Mouse (Mus musculus) spleen, postnatal 0 days (tissue): ENCODE measurements around the gene Cd3eap. TPM values are rescaled to one million over a fixed set of nuclear protein-coding genes. Genes with fewer than 3 reads are reported as not detected.

Experiments
- microRNA counts: library from miRNA; unstranded; fragments of <30 nt; microRNA quantifications from one replicate; lab custom pipeline; 2015
- polyA plus RNA-seq: library from polyadenylated mRNA; unstranded; fragments of >200 nt; fragmentation: Nextera tagmentation; extraction: Ambion mirVana; gene quantifications from 2 replicates; pipeline ENCODE4 v1.2.1, GENCODE M21; 2015

Cd3eap gene
- polyA plus RNA-seq = 14.4 and 16.6 TPM in 2 replicates

GRCm38 (mm10) chr7:19359299-19359891, at the start of gene Cd3eap, which contains the start of gene Ppp1r13l:
TSS of gene Cd3eap (minus strand) at chr7:19359483.
TSS of gene Ppp1r13l (plus strand) at chr7:19359749.

DNA sequence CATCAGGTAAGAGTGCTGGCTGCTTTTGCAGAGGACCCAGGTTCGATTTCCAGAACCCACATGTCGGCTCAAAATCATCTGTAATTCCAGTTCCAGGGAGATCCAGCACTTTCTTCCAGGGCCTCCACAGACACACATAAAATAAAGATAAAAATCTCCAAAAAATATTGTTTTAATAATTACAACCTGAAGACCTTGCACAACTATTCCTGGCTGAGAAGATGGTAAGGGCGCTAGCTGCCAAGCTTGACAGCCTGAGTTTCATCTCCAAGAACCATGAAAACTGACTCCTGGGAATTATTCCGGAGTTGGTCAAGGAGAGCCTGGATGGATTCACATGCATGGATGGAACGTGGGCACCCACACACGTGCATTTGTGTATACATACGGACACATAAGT, 45.2 kb upstream of the Cd3eap start, which contains the start of gene Ckm:
Gene Ckm (plus strand): TSS at position 301 of the 400 bp plus-strand sequence.

DNA sequence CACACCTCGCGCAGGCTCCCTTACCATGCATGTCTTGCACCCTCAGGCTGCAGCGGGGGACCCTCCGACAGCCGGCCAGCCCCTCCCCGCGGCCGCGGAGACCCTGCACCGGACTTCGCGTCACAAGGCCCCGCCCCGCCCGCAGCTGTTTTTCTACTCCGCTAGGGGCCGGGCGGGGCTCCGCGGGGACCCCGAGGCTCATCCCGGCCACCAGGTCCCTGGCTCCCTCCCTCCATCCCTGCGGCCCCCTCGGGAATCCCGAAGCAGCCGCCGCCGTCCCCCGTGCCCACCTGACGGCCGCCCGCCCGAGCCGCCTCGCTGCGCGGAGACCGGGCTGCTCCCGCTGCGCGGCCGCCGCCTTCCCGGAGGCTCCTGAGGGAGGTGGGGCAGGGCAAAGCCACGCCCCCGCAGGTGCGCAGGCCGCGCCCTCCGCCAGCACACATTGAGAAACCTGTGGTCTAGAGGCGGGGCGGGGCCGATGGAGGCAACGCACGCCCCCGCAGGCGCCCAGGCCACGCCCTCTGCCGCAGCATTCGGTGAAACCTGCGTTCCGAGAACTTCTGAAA, 44.5 kb upstream of the Cd3eap start, which contains the start of gene Klc3:
Gene Klc3 (minus strand): TSS at position 374 of the 566 bp plus-strand sequence.

DNA sequence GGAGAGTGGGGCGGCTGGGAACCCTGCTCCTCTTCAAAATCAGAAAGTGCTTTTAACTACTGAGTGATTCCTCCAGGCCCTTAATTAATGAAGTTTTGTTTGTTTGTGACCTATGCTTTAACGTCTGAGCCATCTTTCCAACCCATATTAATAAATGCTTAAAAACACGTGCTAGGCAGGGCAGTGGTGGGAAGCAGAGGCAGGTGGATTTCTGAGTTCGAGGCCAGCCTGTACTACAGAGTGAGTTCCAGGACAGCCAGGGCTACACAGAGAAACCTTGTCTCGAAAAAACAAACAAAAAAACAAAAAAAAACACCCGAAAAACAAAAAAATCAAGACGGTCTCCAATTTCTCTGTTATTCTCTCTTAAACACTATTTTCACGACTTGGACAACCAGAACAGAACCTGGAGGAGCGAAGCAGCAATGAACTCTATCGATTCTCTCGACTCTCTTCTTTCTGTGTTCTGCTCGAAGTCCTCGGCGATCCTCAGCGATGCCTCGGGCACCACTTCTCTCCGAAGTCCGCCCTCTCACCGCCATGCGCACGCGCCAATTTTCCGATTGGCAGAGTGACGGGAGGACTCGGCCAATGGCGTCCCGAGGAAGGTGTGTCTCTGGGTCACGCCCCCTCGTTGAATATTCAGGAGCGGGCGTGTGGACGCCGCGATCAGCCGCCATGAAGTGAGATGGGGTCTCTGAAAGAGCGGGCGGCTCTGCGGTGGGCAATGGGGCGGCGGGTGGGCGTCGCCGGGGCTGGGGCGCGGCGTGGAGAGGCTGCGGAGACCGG, 22.3 kb upstream of the Cd3eap start, which contains the start of gene Ercc2:
Gene Ercc2 (plus strand): TSS at position 634 of the 789 bp plus-strand sequence.

GRCm38 (mm10) chr7:19344237-19344847, 14.9 kb downstream of the Cd3eap start, which contains the start of gene Ercc1:
TSS of gene Ercc1 (plus strand) at chr7:19344778.

DNA sequence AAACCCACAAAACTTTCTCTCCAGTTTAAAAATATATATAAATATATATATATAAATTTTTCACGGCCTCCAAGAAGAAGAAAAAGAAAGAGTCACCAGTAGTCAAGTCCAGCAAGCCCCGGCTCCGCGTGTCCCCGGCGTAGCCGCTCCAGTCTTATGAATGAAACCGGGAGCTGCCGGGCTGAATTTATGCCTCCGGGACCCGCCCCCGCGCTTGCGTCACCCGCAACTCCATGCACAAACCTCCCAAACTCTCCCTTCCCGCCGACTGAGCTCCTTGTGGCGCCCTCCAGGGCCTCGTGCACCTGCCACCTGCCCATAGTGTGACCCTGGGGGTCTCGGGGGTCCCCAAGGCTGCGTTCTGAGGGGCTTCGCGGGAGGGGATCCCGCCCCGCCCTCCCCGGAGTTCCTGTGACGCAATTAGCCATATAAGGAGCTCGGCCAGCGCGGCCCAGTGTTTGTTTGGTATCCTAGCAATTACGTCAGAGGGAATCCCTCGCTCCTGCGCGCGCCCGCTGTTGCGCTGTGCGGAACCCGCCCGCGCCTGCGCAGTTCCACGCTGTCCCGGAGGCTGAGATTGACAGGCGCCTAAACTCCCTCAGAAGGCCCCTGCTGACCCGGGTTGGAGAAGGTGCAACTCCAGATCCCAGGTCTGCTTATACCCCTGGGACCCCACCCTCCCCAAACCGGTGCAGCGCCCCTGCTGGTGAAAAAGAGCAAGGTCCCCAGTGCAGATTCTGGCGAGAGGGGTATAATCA, 49.2 kb downstream of the Cd3eap start, which contains the start of gene Fosb:
Gene Fosb (minus strand): TSS at position 168 of the 758 bp plus-strand sequence.

MicroRNA genes within 50 kb of the gene (microRNA counts, 519-probe panel; counts per million panel counts)
- 88.3 counts per million for microRNA mmu-miR-343 (lab: Ali Mortazavi, UCI)

Other genes starting within 250 kb of the Cd3eap start
- 0.25 and 0.51 TPM in 2 replicates for gene Gm4969, start 241.1 kb downstream of the Cd3eap start, polyA plus RNA-seq
- gene Fbxo46, start 239.6 kb downstream of the Cd3eap start, polyA plus RNA-seq = 7.2 and 8.3 TPM in 2 replicates
- 6.5 and 7.0 TPM in 2 replicates for gene Qpctl, start 210.2 kb downstream of the Cd3eap start, polyA plus RNA-seq
- 84.5 and 92.5 TPM in 2 replicates for gene Snrpd2, start 209.8 kb downstream of the Cd3eap start, polyA plus RNA-seq
- gene Gipr, start 193.4 kb downstream of the Cd3eap start, polyA plus RNA-seq = 0.04 and 0.06 TPM in 2 replicates
- gene Eml2, start 183.1 kb downstream of the Cd3eap start, polyA plus RNA-seq = 3.9 and 5.1 TPM in 2 replicates
- 0.59 and 0.81 TPM in 2 replicates for gene Gpr4, start 146.9 kb downstream of the Cd3eap start, polyA plus RNA-seq
- 14.7 and 14.8 TPM in 2 replicates for gene Opa3, start 131.1 kb downstream of the Cd3eap start, polyA plus RNA-seq
- gene Vasp, start 87.7 kb downstream of the Cd3eap start, polyA plus RNA-seq = 71.2 and 86.4 TPM in 2 replicates
- 0.18 and 0.19 TPM in 2 replicates for gene Ppm1n, start 79.4 kb downstream of the Cd3eap start, polyA plus RNA-seq
- gene Rtn2, start 76.9 kb downstream of the Cd3eap start, polyA plus RNA-seq = 4.2 and 4.7 TPM in 2 replicates
- gene Fosb, start 49.4 kb downstream of the Cd3eap start, polyA plus RNA-seq = 0.07 TPM in 1 of 2 replicates, not detected in the other
- 25.0 and 25.6 TPM in 2 replicates for gene Ercc1, start 14.7 kb downstream of the Cd3eap start, polyA plus RNA-seq
- 1.8 and 2.3 TPM in 2 replicates for gene Ppp1r13l, start 266 bp upstream of the Cd3eap start, polyA plus RNA-seq
- gene Ercc2, start 22.5 kb upstream of the Cd3eap start, polyA plus RNA-seq = 7.3 and 9.0 TPM in 2 replicates
- gene Klc3, start 44.6 kb upstream of the Cd3eap start, polyA plus RNA-seq = 0.65 and 0.82 TPM in 2 replicates
- gene Ckm, start 45.3 kb upstream of the Cd3eap start, polyA plus RNA-seq = 0.96 and 1.4 TPM in 2 replicates
- 2.9 and 3.6 TPM in 2 replicates for gene Mark4, start 99.3 kb upstream of the Cd3eap start, polyA plus RNA-seq
- gene Exoc3l2, start 103.8 kb upstream of the Cd3eap start, polyA plus RNA-seq = 1.3 and 2.0 TPM in 2 replicates
- 1.6 and 2.5 TPM in 2 replicates for gene Bloc1s3, start 148.9 kb upstream of the Cd3eap start, polyA plus RNA-seq
- gene Trappc6a, start 148.9 kb upstream of the Cd3eap start, polyA plus RNA-seq = 57.5 and 68.7 TPM in 2 replicates
- 0.08 TPM in 1 of 2 replicates, not detected in the other for gene Nkpd1, start 158.4 kb upstream of the Cd3eap start, polyA plus RNA-seq
- 11.3 and 12.5 TPM in 2 replicates for gene Ppp1r37, start 203.6 kb upstream of the Cd3eap start, polyA plus RNA-seq
- gene Zfp296, start 217.8 kb upstream of the Cd3eap start, polyA plus RNA-seq = 1.8 and 1.9 TPM in 2 replicates
- 111 and 119 TPM in 2 replicates for gene Gemin7, start 218.1 kb upstream of the Cd3eap start, polyA plus RNA-seq
- gene Clasrp, start 245.0 kb upstream of the Cd3eap start, polyA plus RNA-seq = 18.1 and 23.1 TPM in 2 replicates